Comparison of ENCODE assay signal across 14 mouse cellular contexts in genomic region chr1:35715931-35716330, GRCm38 (mm10).
DNase-seq lines count a peak whose midpoint lies in the region; ATAC-seq and TF ChIP-seq lines count a peak whose summit lies in the region.
"Had no signal": no experiment of that assay in that cellular context is flagged by ENCODE, and none has a peak within 500 bp of the region (broad histone marks: within the 10 kb centered on the region; RNA-seq: fewer than 3 reads in every experiment).

No protein-coding gene starts in this region.

- H3K27ac ChIP-seq in intestine, postnatal 0 days (ENCODE audit: low read depth, low read length) = no peak overlapping the region
- H3K27ac ChIP-seq in intestine, embryonic 15.5 days = no peak overlapping the region

- H3K9me3 ChIP-seq in intestine, postnatal 0 days (ENCODE audit: control insufficient read depth) = no peaks in the 10 kb centered on the region
- no peaks in the 10 kb centered on the region for H3K9me3 ChIP-seq in intestine, embryonic 15.5 days

- no peaks in the 10 kb centered on the region for H3K27me3 ChIP-seq in intestine, postnatal 0 days (replicated peaks; ENCODE audit: control insufficient read depth, insufficient read depth, low read length)
- H3K27me3 ChIP-seq in intestine, embryonic 15.5 days (replicated peaks) = no peaks in the 10 kb centered on the region
- no peaks in the 10 kb centered on the region for H3K27me3 ChIP-seq in Patski
- no peaks in the 10 kb centered on the region for H3K27me3 ChIP-seq in splenic B cell, adult 2 months (ENCODE audit: control insufficient read depth, insufficient read depth, low read length, poor library complexity, severe bottlenecking)

- TF ChIP-seq CTCF in intestine, postnatal 0 days (IDR thresholded peaks at IDR 0.05; ENCODE audit: low read depth) = peak; percentile 51
- peak; percentile 44 for TF ChIP-seq CTCF in Patski (IDR thresholded peaks at IDR 0.05)

- peak; percentile 8 for DNase-seq in thymus, postnatal 0 days (ENCODE audit: low spot score)
- no peak for DNase-seq in thymus, adult 18-20 months
- DNase-seq in Patski (ENCODE audit: low read depth, low spot score) = no peak
- peak; percentile 29 for DNase-seq in splenic B cell, adult 2 months (ENCODE audit: low read depth, low spot score)
- DNase-seq in kidney, postnatal 4 days = no peak
- no peak for DNase-seq in embryo, embryonic 10 days (ENCODE audit: low spot score)
- DNase-seq: cerebellum, adult 18-20 months; gastrocnemius, postnatal 14 days; heart, postnatal 10 days; left cerebral cortex, postnatal 4 days; midbrain, embryonic 14.5 days; right cerebral cortex, postnatal 14 days had no signal

- in situ Hi-C loops in Patski (cut with MboI; ENCODE audit: low pct_unique_long_range_greater_than_20kb) = no loop called here

- WGBS in intestine, postnatal 0 days = 60% methylated on average over 6 of the region's 6 CpGs
- WGBS in intestine, embryonic 15.5 days = 61% methylated on average over 6 of the region's 6 CpGs

- CTCF ChIA-PET in Patski (lab: Charles Lee) = interaction anchor here (0.6 to 1.4 kb wide), 4 partner anchors 8 to 291 kb away, joined by 3 to 4 read pairs (median 4); no protein-coding TSS in a partner anchor

- no peaks in the 10 kb centered on the region for H3K36me3 ChIP-seq in intestine, postnatal 0 days (ENCODE audit: control insufficient read depth, insufficient read depth)
- H3K36me3 ChIP-seq in intestine, embryonic 15.5 days = no peaks in the 10 kb centered on the region
- no peaks in the 10 kb centered on the region for H3K36me3 ChIP-seq in splenic B cell, adult 2 months (ENCODE audit: control insufficient read depth, insufficient read depth, low read length, poor library complexity, severe bottlenecking)

- POLR2A ChIA-PET in Patski (lab: Charles Lee) = no interaction called here

- no peak overlapping the region for H3K4me3 ChIP-seq in intestine, postnatal 0 days (ENCODE audit: low read depth, low read length)
- H3K4me3 ChIP-seq in intestine, embryonic 15.5 days (replicated peaks) = no peak overlapping the region

- H3K4me1 ChIP-seq in intestine, postnatal 0 days (replicated peaks; ENCODE audit: control insufficient read depth, insufficient read depth, low read length) = no peaks in the 10 kb centered on the region
- H3K4me1 ChIP-seq in intestine, embryonic 15.5 days (replicated peaks) = no peaks in the 10 kb centered on the region

- no peak overlapping the region for H3K4me2 ChIP-seq in intestine, postnatal 0 days (replicated peaks; ENCODE audit: low read depth)
- H3K4me2 ChIP-seq in intestine, embryonic 15.5 days (replicated peaks) = no peak overlapping the region

- H3K9ac ChIP-seq in intestine, postnatal 0 days (ENCODE audit: low read depth, low read length) = no peak overlapping the region
- no peak overlapping the region for H3K9ac ChIP-seq in intestine, embryonic 15.5 days

- no peak for ATAC-seq in intestine, postnatal 0 days
- ATAC-seq in intestine, embryonic 15.5 days = no peak
- ATAC-seq in Patski = no peak

Comparison
In these comparisons a context has a peak if more than half of its experiments do, and no peak if none do; other contexts are left out.
1. DNase-seq: peak in thymus, postnatal 0 days (single experiment) and splenic B cell, adult 2 months (single experiment); none in thymus, adult 18-20 months (0 of 2), Patski (single experiment), kidney, postnatal 4 days (0 of 2) and embryo, embryonic 10 days (single experiment).